Mouse (Mus musculus): Measurements from ENCODE around the gene Lor.
A peak's percentile ranks its signal among the peaks of the same experiment; 100 is the strongest.

The Lor gene

GRCm38 (mm10) chr3:92080462-92081284, 2.3 kb downstream of the Lor start:
- Histone ChIP-seq H3K4me1 (replicated peaks; ENCODE audit: low read depth, low read length) (peaks cover 13% of the 10 kb centered on the region), H3K9me3 (ENCODE audit: low read length) (peaks cover 5% of the 10 kb centered on the region; the same call in 1 of the 2 replicates), H3K4me3 (replicated peaks; ENCODE audit: low read length) (peak overlapping the region; percentile 83), H3K27me3 (ENCODE audit: insufficient read depth, low read length) (peaks cover 56% of the 10 kb centered on the region), H3K36me3 (ENCODE audit: insufficient read depth, low read length) (no peaks in the 10 kb centered on the region)
- TF ChIP-seq POU5F1 (IDR thresholded peaks at IDR 0.05; ENCODE audit: borderline replicate concordance, low read length) = no peak
- TF ChIP-seq NANOG (IDR thresholded peaks at IDR 0.05; ENCODE audit: borderline replicate concordance, low read length) = no peak
- TF ChIP-seq CTCF (conservative IDR thresholded peaks at IDR 0.05; ENCODE audit: low read length) = no peak

- Histone ChIP-seq H3K4me3 (replicated peaks; ENCODE audit: low read length) (no peak overlapping the region), H3K36me3 (ENCODE audit: insufficient read depth, low read length) (no peaks in the 10 kb centered on the region), H3K4me1 (replicated peaks; ENCODE audit: low read depth, low read length) (no peaks in the 10 kb centered on the region), H3K9me3 (ENCODE audit: low read length) (no peaks in the 10 kb centered on the region), H3K27me3 (ENCODE audit: insufficient read depth, low read length) (0 out of 2 replicates have a peak, but pooled peaks cover 2% of the 10 kb centered on the region)
- no peak for TF ChIP-seq NANOG (IDR thresholded peaks at IDR 0.05; ENCODE audit: borderline replicate concordance, low read length)
- peak; percentile 63 for TF ChIP-seq CTCF (conservative IDR thresholded peaks at IDR 0.05; ENCODE audit: low read length)
Observed at GRCm38 (mm10) chr3:92050382-92051054, 32.4 kb downstream of the Lor start.

GRCm38 (mm10) chr3:92033892-92034291, 49.0 kb downstream of the Lor start:
- H3K9me3 ChIP-seq (ENCODE audit: low read length) = no peaks in the 10 kb centered on the region

DNA sequence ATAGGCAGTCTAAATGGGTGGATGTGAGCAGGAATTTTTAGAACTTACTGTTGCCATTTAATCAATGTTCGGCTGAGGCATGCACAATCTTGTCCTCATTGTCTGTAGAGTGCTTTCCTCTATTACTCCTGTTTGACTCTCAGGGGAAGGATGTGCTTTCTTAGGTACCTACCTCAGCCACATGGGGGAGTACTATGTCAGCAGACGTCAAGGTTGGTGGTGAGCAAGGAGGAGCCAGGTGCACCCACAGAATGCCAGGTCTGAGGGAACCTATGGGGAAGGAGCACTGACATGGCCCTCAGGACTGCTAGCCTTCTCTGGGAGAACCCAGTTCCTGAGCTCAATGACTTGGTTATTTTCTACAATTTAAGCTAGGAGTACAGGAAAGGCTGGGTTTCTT, 49.7 kb downstream of the Lor start:
- 0 out of 2 replicates have a peak, but pooled peaks cover 5% of the 10 kb centered on the region for H3K27me3 ChIP-seq (ENCODE audit: insufficient read depth, low read length)
- H3K9me3 ChIP-seq (ENCODE audit: low read length) = no peaks in the 10 kb centered on the region
- peaks cover 16% of the 10 kb centered on the region; the same call in 1 of the 2 replicates for H3K4me1 ChIP-seq (replicated peaks; ENCODE audit: low read depth, low read length)
- no peaks in the 10 kb centered on the region for H3K36me3 ChIP-seq (ENCODE audit: insufficient read depth, low read length)
- TF ChIP-seq CTCF (conservative IDR thresholded peaks at IDR 0.05; ENCODE audit: low read length) (peak; percentile 19), NANOG (IDR thresholded peaks at IDR 0.05; ENCODE audit: borderline replicate concordance, low read length) (no peak)
- no peak overlapping the region for H3K4me3 ChIP-seq (replicated peaks; ENCODE audit: low read length)

More at GRCm38 (mm10) chr3:92033892-92034291, 49.0 kb downstream of the Lor start:
- Histone ChIP-seq H3K4me3 (replicated peaks; ENCODE audit: low read length) (no peak overlapping the region), H3K36me3 (ENCODE audit: insufficient read depth, low read length) (no peaks in the 10 kb centered on the region), H3K4me1 (replicated peaks; ENCODE audit: low read depth, low read length) (peaks cover 16% of the 10 kb centered on the region; the same call in 1 of the 2 replicates), H3K27me3 (ENCODE audit: insufficient read depth, low read length) (0 out of 2 replicates have a peak, but pooled peaks cover 5% of the 10 kb centered on the region)
- no peak for TF ChIP-seq POU5F1 (IDR thresholded peaks at IDR 0.05; ENCODE audit: borderline replicate concordance, low read length)
- TF ChIP-seq NANOG (IDR thresholded peaks at IDR 0.05; ENCODE audit: borderline replicate concordance, low read length) = no peak
- TF ChIP-seq CTCF (conservative IDR thresholded peaks at IDR 0.05; ENCODE audit: low read length) = no peak

Data from E14TG2a.4 (cell line).